Comparison of ENCODE assay signal across 15 mouse cellular contexts in genomic region chr14:12428021-12428654, GRCm38 (mm10).
DNase-seq lines count a peak whose midpoint lies in the region; ATAC-seq and TF ChIP-seq lines count a peak whose summit lies in the region.
"Had no signal": no experiment of that assay in that cellular context is flagged by ENCODE, and none has a peak within 500 bp of the region (broad histone marks: within the 10 kb centered on the region; RNA-seq: fewer than 3 reads in every experiment).

No protein-coding gene starts in this region.

- no peaks in the 10 kb centered on the region for H3K4me1 ChIP-seq in lung, embryonic 16.5 days (replicated peaks; ENCODE audit: control insufficient read depth, insufficient read depth, low read length)
- H3K4me1 ChIP-seq in lung, adult 2 months (ENCODE audit: control insufficient read depth, insufficient read depth, low read length) = no peaks in the 10 kb centered on the region
- H3K4me1 ChIP-seq in midbrain, postnatal 0 days (ENCODE audit: insufficient read depth, low read length) = no peaks in the 10 kb centered on the region
- H3K4me1 ChIP-seq: limb, embryonic 12.5 days; neural tube, embryonic 15.5 days; stomach, embryonic 15.5 days had no signal

- no peak for TF ChIP-seq CTCF in lung, adult 2 months (IDR thresholded peaks at IDR 0.05; ENCODE audit: insufficient read depth, low read length)
- TF ChIP-seq CTCF in midbrain, postnatal 0 days (IDR thresholded peaks at IDR 0.05) = no peak

- no peak overlapping the region for H3K4me3 ChIP-seq in lung, embryonic 16.5 days (ENCODE audit: low read length)
- H3K4me3 ChIP-seq in lung, adult 2 months (replicated peaks; ENCODE audit: extremely low read depth, low read depth, low read length) = no peak overlapping the region
- H3K4me3 ChIP-seq in midbrain, postnatal 0 days (ENCODE audit: low read depth, low read length) = no peak overlapping the region
- H3K4me3 ChIP-seq: limb, embryonic 12.5 days; neural tube, embryonic 15.5 days; stomach, embryonic 15.5 days had no signal

- H3K9ac ChIP-seq in lung, embryonic 16.5 days (ENCODE audit: low read length) = no peak overlapping the region
- H3K9ac ChIP-seq in midbrain, postnatal 0 days (replicated peaks; ENCODE audit: low read length, poor library complexity, severe bottlenecking) = no peak overlapping the region
- H3K9ac ChIP-seq: limb, embryonic 12.5 days; neural tube, embryonic 15.5 days; stomach, embryonic 15.5 days had no signal

- ATAC-seq in frontal cortex, adult (ENCODE audit: low TSS enrichment) = peak; percentile 84
- peak; percentile 49; the same call in 1 of the 2 replicates for ATAC-seq in lung, embryonic 16.5 days (ENCODE audit: low read depth)
- ATAC-seq in midbrain, postnatal 0 days (ENCODE audit: low FRiP score) = peak; percentile 64
- no peak for ATAC-seq in activated CD4-positive, CD25-positive, alpha-beta regulatory T cell, adult 4 months

- H3K9me3 ChIP-seq in lung, embryonic 16.5 days (ENCODE audit: control insufficient read depth, low read length) = no peaks in the 10 kb centered on the region
- H3K9me3 ChIP-seq in midbrain, postnatal 0 days (ENCODE audit: low read length) = no peaks in the 10 kb centered on the region
- H3K9me3 ChIP-seq: G1E; limb, embryonic 12.5 days; neural tube, embryonic 15.5 days; stomach, embryonic 15.5 days had no signal

- H3K36me3 ChIP-seq in lung, embryonic 16.5 days (ENCODE audit: control insufficient read depth, insufficient read depth, low read length) = no peaks in the 10 kb centered on the region
- H3K36me3 ChIP-seq in midbrain, postnatal 0 days (ENCODE audit: insufficient read depth, low read length) = peaks cover 14% of the 10 kb centered on the region; the same call in 1 of the 2 replicates
- H3K36me3 ChIP-seq: G1E; limb, embryonic 12.5 days; stomach, embryonic 15.5 days had no signal

- H3K27ac ChIP-seq in lung, embryonic 16.5 days (ENCODE audit: low read length) = no peak overlapping the region
- no peak overlapping the region for H3K27ac ChIP-seq in midbrain, postnatal 0 days (ENCODE audit: low read depth, low read length)
- H3K27ac ChIP-seq: limb, embryonic 12.5 days; neural tube, embryonic 15.5 days; stomach, embryonic 15.5 days had no signal

- 66% methylated on average over 8 of the region's 8 CpGs for WGBS in lung, embryonic 16.5 days
- 72% methylated on average over 8 of the region's 8 CpGs for WGBS in lung, adult 2 months
- 51% methylated on average over 8 of the region's 8 CpGs for WGBS in midbrain, postnatal 0 days

- H3K27me3 ChIP-seq in lung, embryonic 16.5 days (ENCODE audit: control insufficient read depth, insufficient read depth, low read depth, low read length) = no peaks in the 10 kb centered on the region
- no peaks in the 10 kb centered on the region for H3K27me3 ChIP-seq in midbrain, postnatal 0 days (ENCODE audit: insufficient read depth, low read length)
- H3K27me3 ChIP-seq: limb, embryonic 12.5 days; neural tube, embryonic 15.5 days; stomach, embryonic 15.5 days had no signal

- no peak for DNase-seq in frontal cortex, postnatal 14 days (ENCODE audit: low spot score in 2 of 2)
- no peak for DNase-seq in lung, adult 2 months
- peak; percentile 80 for DNase-seq in layer of hippocampus, adult 9-11 months
- peak; percentile 11 for DNase-seq in midbrain, postnatal 0 days (ENCODE audit: low spot score)
- no peak for DNase-seq in ovary, postnatal 36 days (ENCODE audit: low spot score)
- DNase-seq: cerebellum, adult 9-10 months; kidney, postnatal 36 days; thymus, postnatal 36 days had no signal

- H3K4me2 ChIP-seq in lung, embryonic 16.5 days (ENCODE audit: low read depth, low read length) = no peak overlapping the region
- no peak overlapping the region for H3K4me2 ChIP-seq in midbrain, postnatal 0 days (ENCODE audit: low read depth, low read length, poor library complexity, severe bottlenecking)
- H3K4me2 ChIP-seq: limb, embryonic 12.5 days; neural tube, embryonic 15.5 days; stomach, embryonic 15.5 days had no signal

- TF ChIP-seq POLR2A in lung, adult 2 months (IDR thresholded peaks at IDR 0.05; ENCODE audit: borderline replicate concordance, extremely low read depth, low read depth, low read length) = no peak

Comparison
In these comparisons a context has a peak if more than half of its experiments do, and no peak if none do; other contexts are left out.
1. DNase-seq: peak in layer of hippocampus, adult 9-11 months (single experiment) and midbrain, postnatal 0 days (single experiment); none in frontal cortex, postnatal 14 days (0 of 2), lung, adult 2 months (single experiment) and ovary, postnatal 36 days (single experiment).